Mouse (Mus musculus): ENCODE data around the gene Baz2b.

DNA sequence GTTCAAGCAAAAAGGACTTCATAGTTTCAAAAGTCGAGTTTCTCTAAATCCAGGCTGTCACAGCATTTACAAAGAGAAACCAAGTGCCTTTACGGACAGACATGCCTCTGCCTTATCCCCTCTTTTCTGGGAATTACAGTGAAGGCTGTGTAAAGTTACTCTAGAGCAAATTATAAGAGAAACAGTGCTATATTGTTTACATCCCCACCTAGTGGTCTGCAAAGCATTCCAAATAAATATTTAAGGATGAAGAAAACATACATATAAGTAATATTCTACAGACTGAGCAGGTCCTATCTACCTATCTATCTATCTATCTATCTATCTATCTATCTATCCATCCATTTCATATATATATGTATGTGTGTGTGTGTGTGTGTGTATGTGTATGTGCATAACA is 27.9 kb downstream of the Baz2b start:
- TF ChIP-seq GATA1 (IDR thresholded peaks at IDR 0.05; ENCODE audit: borderline replicate concordance, low read length) = no peak
- no peak for TF ChIP-seq FLI1 (IDR thresholded peaks at IDR 0.05; ENCODE audit: low read length)

All from megakaryocyte, embryonic 14.5 days (primary cell).